Mouse (Mus musculus) ES-Bruce4 (cell line): ENCODE data around the gene Ice2. TPM values are rescaled to one million over a fixed set of nuclear protein-coding genes. Genes with fewer than 3 reads are reported as not detected.

Experiments
- H3K27ac ChIP-seq: 2 replicates; pipeline ENCODE4 v1.5.1; 2012; ENCODE audit warnings: low read length, inconsistent platforms; ENCODE audit not compliant: insufficient read depth
- H3K27me3 ChIP-seq: 2 replicates; pipeline ENCODE4 v1.6.1; 2012; ENCODE audit warnings: mild to moderate bottlenecking, low read length, inconsistent platforms; ENCODE audit not compliant: control insufficient read depth, poor library complexity, insufficient read depth, severe bottlenecking
- H3K36me3 ChIP-seq: 2 replicates; pipeline ENCODE4 v1.6.1; 2012; ENCODE audit warnings: inconsistent platforms, mild to moderate bottlenecking, low read length, moderate library complexity; ENCODE audit not compliant: control insufficient read depth, poor library complexity, insufficient read depth, severe bottlenecking
- H3K4me1 ChIP-seq: one replicate; pipeline ENCODE4 v1.8.1; 2011; ENCODE audit warnings: low read length; ENCODE audit not compliant: control insufficient read depth, insufficient read depth
- H3K4me3 ChIP-seq: 2 replicates; pipeline ENCODE4 v1.5.1; 2011; ENCODE audit warnings: low read depth, mild to moderate bottlenecking, low read length
- H3K9ac ChIP-seq: 2 replicates; pipeline ENCODE4 v1.6.1; 2012; ENCODE audit warnings: low read depth, mild to moderate bottlenecking, inconsistent platforms; ENCODE audit not compliant: poor library complexity, severe bottlenecking
- H3K9me3 ChIP-seq: replicated peaks from 2 replicates; pipeline ENCODE4 v1.6.1; 2012; ENCODE audit warnings: mild to moderate bottlenecking, low read length, inconsistent platforms; ENCODE audit not compliant: control insufficient read depth, poor library complexity, insufficient read depth, severe bottlenecking
- CTCF ChIP-seq: IDR thresholded peaks from one replicate; pipeline ENCODE4 v1.8.1; 2011; ENCODE audit warnings: low read depth, low read length
- EP300 ChIP-seq: IDR thresholded peaks from 2 replicates; pipeline ENCODE4 v1.6.1; 2011; ENCODE audit warnings: low read depth, low read length; ENCODE audit not compliant: insufficient read depth
- POLR2A ChIP-seq: IDR thresholded peaks from one replicate; pipeline ENCODE4 v1.8.1; 2011; ENCODE audit warnings: low read length; ENCODE audit not compliant: insufficient read depth
- polyA plus RNA-seq: library from polyadenylated mRNA; stranded (reverse); fragments of >200 nt; gene quantifications from 2 replicates; pipeline ENCODE4 v1.2.4, GENCODE M21; 2011; ENCODE audit warnings: low read depth; ENCODE audit not compliant: missing spikeins, insufficient read depth, insufficient read length

The Ice2 gene
- polyA plus RNA-seq, result 20.2 and 25.7 TPM in 2 replicates

GRCm38 (mm10) chr9:69397760-69398452, at the start of gene Ice2:
Gene Ice2 (plus strand): TSS chr9:69397906.
- Histone ChIP-seq H3K9ac (peak within 1 kb of the TSS; percentile 99), H3K9me3 (no peaks in the 10 kb centered on the region), H3K4me1 (no peaks in the 10 kb centered on the region), H3K4me3 (peak within 1 kb of the TSS; percentile 89), H3K36me3 (no peaks in the 10 kb centered on the region; the same call in 1 of the 2 replicates), H3K27me3 (no peaks in the 10 kb centered on the region), H3K27ac (no peak within 1 kb of the TSS; the same call in 1 of the 2 replicates)
- TF ChIP-seq CTCF, result no peak
- TF ChIP-seq EP300, result 0 out of 2 replicates have a peak, but pooled peaks have one; percentile 5
- no peak for TF ChIP-seq POLR2A

DNA sequence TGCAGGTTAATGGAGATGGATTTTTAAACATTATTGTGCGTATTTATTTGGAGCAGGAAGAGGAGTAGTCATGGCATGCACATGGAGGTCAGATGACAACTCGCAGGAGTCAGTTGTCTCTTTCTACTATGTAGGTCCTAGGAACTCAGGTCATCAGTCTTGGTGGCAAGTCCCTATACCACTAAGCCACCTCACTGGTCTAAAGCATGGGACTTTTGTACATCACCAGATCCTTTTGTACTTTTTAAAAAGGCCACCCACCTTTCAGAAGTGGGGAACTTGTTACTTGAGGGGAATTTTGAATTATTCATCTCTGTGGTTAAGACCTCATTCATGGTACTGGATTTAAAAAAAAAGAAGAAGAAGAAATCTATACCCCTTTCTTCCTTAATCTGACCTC, 48.2 kb upstream of the Ice2 start:
- no peaks in the 10 kb centered on the region for H3K36me3 ChIP-seq
- H3K9me3 ChIP-seq, result no peaks in the 10 kb centered on the region
- no peak overlapping the region for H3K27ac ChIP-seq
- H3K4me1 ChIP-seq, result no peaks in the 10 kb centered on the region
- no peak for TF ChIP-seq POLR2A
- no peak for TF ChIP-seq EP300
- no peak for TF ChIP-seq CTCF
- H3K4me3 ChIP-seq, result no peak overlapping the region
- H3K9ac ChIP-seq, result no peak overlapping the region
- H3K27me3 ChIP-seq, result no peaks in the 10 kb centered on the region; the same call in 1 of the 2 replicates

DNA sequence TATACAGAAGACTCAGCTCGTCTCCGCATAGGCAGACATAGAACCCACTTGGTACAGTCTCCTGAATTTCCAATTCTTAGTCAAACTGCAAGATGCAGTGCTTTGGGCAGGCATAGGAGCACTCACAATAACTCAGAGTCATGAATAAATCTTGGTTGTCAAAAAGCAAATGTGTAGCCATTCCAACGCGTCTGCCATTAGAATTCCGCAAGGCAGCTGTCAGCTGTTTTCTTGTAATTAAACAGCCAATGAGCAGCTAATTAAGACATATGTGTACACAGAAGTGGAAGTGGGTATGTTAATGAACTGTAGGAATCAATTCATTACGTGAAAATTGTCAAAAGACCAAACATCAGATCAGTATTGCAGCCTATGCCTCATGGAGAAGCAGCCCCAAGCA, 43.5 kb upstream of the Ice2 start:
- H3K27me3 ChIP-seq, result no peaks in the 10 kb centered on the region

GRCm38 (mm10) chr9:69357834-69358233, 39.9 kb upstream of the Ice2 start:
- Histone ChIP-seq H3K4me3 (no peak overlapping the region), H3K4me1 (no peaks in the 10 kb centered on the region), H3K36me3 (no peaks in the 10 kb centered on the region), H3K27ac (no peak overlapping the region), H3K9me3 (no peaks in the 10 kb centered on the region), H3K9ac (no peak overlapping the region), H3K27me3 (no peaks in the 10 kb centered on the region)
- no peak for TF ChIP-seq POLR2A
- TF ChIP-seq EP300, result no peak
- peak; percentile 67 for TF ChIP-seq CTCF

More for the DNA sequence above, 43.5 kb upstream of the Ice2 start:
- TF ChIP-seq POLR2A (no peak), EP300 (no peak), CTCF (no peak)
- Histone ChIP-seq H3K4me3 (no peak overlapping the region), H3K9ac (no peak overlapping the region), H3K4me1 (no peaks in the 10 kb centered on the region), H3K27ac (no peak overlapping the region), H3K9me3 (no peaks in the 10 kb centered on the region), H3K36me3 (no peaks in the 10 kb centered on the region)

GRCm38 (mm10) chr9:69358797-69359196, 38.9 kb upstream of the Ice2 start:
- Histone ChIP-seq H3K4me3 (no peak overlapping the region), H3K27ac (no peak overlapping the region)
- TF ChIP-seq POLR2A, result no peak
- no peak for TF ChIP-seq EP300
- TF ChIP-seq CTCF, result no peak

DNA sequence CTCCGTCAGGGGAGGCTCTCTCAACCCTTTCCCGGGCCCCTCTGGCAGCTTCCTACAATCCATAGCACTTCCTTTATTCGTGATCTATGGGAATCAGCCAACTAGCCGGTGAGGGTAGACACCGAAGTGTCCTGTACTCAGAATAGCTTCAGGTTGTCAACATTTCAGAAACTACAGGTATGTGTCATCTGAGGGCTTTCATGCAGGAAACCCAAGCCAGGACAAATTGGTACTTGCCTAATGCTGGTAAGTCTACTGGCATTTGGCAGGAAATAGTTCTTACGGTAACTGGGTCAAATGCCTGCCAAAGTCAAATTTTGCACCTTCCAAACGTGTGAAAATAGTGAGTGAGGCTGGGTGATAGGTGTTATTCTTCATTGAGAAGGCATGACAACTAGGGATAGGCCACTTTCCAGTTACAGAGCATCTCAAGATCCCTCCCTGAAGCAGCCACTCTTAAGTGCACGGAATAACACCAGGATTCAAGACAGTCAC, 35.7 kb upstream of the Ice2 start:
- TF ChIP-seq CTCF, result no peak
- TF ChIP-seq POLR2A, result no peak
- TF ChIP-seq EP300, result no peak
- Histone ChIP-seq H3K4me3 (no peak overlapping the region), H3K9me3 (no peaks in the 10 kb centered on the region), H3K27me3 (no peaks in the 10 kb centered on the region), H3K4me1 (no peaks in the 10 kb centered on the region), H3K27ac (no peak overlapping the region), H3K9ac (no peak overlapping the region), H3K36me3 (no peaks in the 10 kb centered on the region)

More at GRCm38 (mm10) chr9:69358797-69359196, 38.9 kb upstream of the Ice2 start:
- H3K9me3 ChIP-seq, result no peaks in the 10 kb centered on the region
- no peak overlapping the region for H3K9ac ChIP-seq
- H3K27me3 ChIP-seq, result no peaks in the 10 kb centered on the region
- no peaks in the 10 kb centered on the region for H3K36me3 ChIP-seq
- no peaks in the 10 kb centered on the region for H3K4me1 ChIP-seq
